Mouse (Mus musculus): Measurements from ENCODE around the gene Catip. TPM values are rescaled to one million over a fixed set of nuclear protein-coding genes. Genes with fewer than 3 reads are reported as not detected.

Gene Catip
- polyA plus RNA-seq, 1 experiment from 2014 or later, result 2.8 TPM

DNA sequence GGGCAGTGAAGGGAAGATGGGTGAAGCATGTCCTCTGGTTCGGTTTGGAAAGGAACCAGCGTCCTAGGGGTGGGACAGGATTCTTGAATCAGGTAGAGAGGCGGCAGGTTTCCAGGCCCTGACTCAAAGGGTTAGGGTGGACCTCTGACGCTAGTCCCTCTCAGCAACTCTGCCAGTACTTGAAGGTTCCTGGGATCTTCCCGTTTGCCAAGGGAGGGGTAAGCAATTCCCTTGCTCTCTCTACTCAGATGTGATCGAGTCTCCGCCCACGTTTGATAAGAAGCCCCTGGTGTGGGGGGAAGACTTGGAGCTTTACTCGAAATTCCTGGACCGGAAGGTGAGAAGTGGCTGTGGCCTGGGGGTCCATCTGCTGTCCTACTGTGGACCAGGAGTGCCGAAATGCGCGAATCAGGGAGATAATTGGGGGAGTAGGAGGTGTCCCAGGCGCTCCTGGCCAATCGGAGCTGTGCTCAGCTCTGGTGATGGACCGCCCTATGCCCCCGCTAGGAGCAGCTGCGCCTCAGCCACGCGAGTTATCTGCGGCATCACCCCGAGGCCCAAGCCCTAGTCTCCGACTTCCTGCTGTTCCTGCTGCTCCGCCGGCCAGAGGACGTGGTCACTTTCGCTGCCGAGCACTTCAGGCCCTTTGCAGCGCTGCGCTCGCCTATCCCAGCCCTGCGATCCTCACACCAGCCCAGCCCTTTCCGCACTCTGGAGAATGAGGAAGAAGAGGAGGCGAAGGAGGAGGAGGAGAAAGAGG is 6.2 kb downstream of the Catip start:
- WGBS, result 16% methylated on average over 34 of the region's 34 CpGs

DNA sequence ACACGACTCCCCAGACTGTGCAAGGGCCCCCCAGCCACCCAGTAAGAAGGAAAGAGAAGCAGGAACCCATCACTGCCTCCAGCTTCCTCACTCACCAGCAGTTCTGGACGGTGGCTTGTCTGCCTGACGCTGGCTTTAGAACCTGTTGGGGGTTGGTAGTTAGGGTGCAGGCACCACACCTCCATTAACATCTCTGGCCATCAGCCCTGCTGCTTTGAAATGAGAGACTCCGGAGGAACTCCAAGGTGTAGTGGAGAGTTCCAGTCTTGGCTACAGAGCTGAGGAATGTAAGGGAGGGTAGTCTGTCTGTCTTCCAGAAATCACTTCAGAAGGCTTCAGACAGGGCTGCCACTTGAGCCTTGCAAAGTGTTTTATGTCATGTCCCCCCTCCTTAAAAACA is 8.1 kb downstream of the Catip start:
- ATAC-seq (ENCODE audit: insufficient number of reproducible peaks, low FRiP score, low TSS enrichment, low read depth), result no peak
- Histone ChIP-seq H3K36me3 (no peaks in the 10 kb centered on the region), H3K4me3 (replicated peaks) (no peak overlapping the region), H3K27ac (replicated peaks) (no peak overlapping the region), H3K4me2 (replicated peaks) (no peak overlapping the region), H3K4me1 (peaks cover 6% of the 10 kb centered on the region; the same call in 1 of the 2 replicates), H3K9me3 (replicated peaks) (no peaks in the 10 kb centered on the region), H3K9ac (no peak overlapping the region), H3K27me3 (no peaks in the 10 kb centered on the region)
- WGBS, result 50% methylated on average over 4 of the region's 4 CpGs

More for the DNA sequence above, 6.2 kb downstream of the Catip start:
- peak overlapping the region; percentile 31 for H3K4me3 ChIP-seq (replicated peaks)
- no peaks in the 10 kb centered on the region for H3K9me3 ChIP-seq (replicated peaks)
- H3K36me3 ChIP-seq, result no peaks in the 10 kb centered on the region
- H3K4me2 ChIP-seq (replicated peaks), result peak overlapping the region; percentile 54
- H3K27ac ChIP-seq (replicated peaks), result no peak overlapping the region
- peaks cover 6% of the 10 kb centered on the region for H3K4me1 ChIP-seq
- H3K27me3 ChIP-seq, result no peaks in the 10 kb centered on the region
- no peak overlapping the region; the same call in 1 of the 2 replicates for H3K9ac ChIP-seq
- peak; percentile 81 for ATAC-seq (ENCODE audit: insufficient number of reproducible peaks, low FRiP score, low TSS enrichment, low read depth)

GRCm38 (mm10) chr1:74373372-74373771 is 11.5 kb downstream of the Catip start:
- H3K4me1 ChIP-seq, result peaks cover under 1% of the 10 kb centered on the region; the same call in 1 of the 2 replicates
- WGBS, result 54% methylated on average over 4 of the region's 4 CpGs
- no peak overlapping the region for H3K9ac ChIP-seq
- no peaks in the 10 kb centered on the region for H3K27me3 ChIP-seq
- ATAC-seq (ENCODE audit: insufficient number of reproducible peaks, low FRiP score, low TSS enrichment, low read depth), result no peak
- H3K36me3 ChIP-seq, result no peaks in the 10 kb centered on the region
- no peak overlapping the region for H3K27ac ChIP-seq (replicated peaks)
- no peak overlapping the region for H3K4me3 ChIP-seq (replicated peaks)
- H3K9me3 ChIP-seq (replicated peaks), result no peaks in the 10 kb centered on the region
- H3K4me2 ChIP-seq (replicated peaks), result no peak overlapping the region

- no peak within 1 kb of the TSS for H3K27ac ChIP-seq (replicated peaks)
- no peak for ATAC-seq (ENCODE audit: insufficient number of reproducible peaks, low FRiP score, low TSS enrichment, low read depth)
Measured at GRCm38 (mm10) chr1:74374980-74375379, 13.1 kb downstream of the Catip start, which contains the start of gene Slc11a1. Slc11a1 (plus strand) TSS chr1:74375195.

GRCm38 (mm10) chr1:74375561-74375960 is 13.7 kb downstream of the Catip start:
- H3K9me3 ChIP-seq (replicated peaks), result no peaks in the 10 kb centered on the region

More at GRCm38 (mm10) chr1:74374980-74375379, 13.1 kb downstream of the Catip start, which contains the start of gene Slc11a1:
- no peaks in the 10 kb centered on the region for H3K4me1 ChIP-seq
- no peak within 1 kb of the TSS for H3K4me2 ChIP-seq (replicated peaks)
- H3K4me3 ChIP-seq (replicated peaks), result no peak within 1 kb of the TSS
- no peaks in the 10 kb centered on the region for H3K36me3 ChIP-seq
- no peaks in the 10 kb centered on the region for H3K9me3 ChIP-seq (replicated peaks)
- WGBS, result 71% methylated on average over 8 of the region's 8 CpGs
- H3K9ac ChIP-seq, result no peak within 1 kb of the TSS
- H3K27me3 ChIP-seq, result no peaks in the 10 kb centered on the region

DNA sequence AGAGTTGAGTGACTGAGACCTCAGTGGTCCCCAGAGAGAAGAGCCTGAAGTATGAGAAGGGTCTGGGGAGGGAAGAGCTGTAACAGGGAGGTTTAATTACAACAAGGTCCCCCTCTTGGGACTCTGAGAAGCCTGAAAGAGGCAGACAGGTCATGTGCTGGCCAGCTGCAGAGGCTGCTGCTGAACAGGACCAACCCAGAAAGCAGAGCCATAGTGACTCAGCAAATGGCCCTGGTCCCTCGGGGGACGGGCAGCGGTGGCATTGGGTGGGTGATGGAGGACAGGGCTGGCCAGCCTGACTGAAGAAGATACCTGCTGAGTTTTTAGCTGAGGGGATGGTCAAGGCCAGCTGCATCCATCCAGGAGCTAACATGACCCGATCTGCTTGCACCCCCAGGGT is 14.5 kb downstream of the Catip start:
- no peaks in the 10 kb centered on the region for H3K36me3 ChIP-seq
- no peaks in the 10 kb centered on the region for H3K4me1 ChIP-seq
- no peak overlapping the region for H3K27ac ChIP-seq (replicated peaks)
- no peaks in the 10 kb centered on the region for H3K27me3 ChIP-seq
- H3K4me2 ChIP-seq (replicated peaks), result no peak overlapping the region
- 73% methylated on average over 4 of the region's 4 CpGs for WGBS
- no peaks in the 10 kb centered on the region for H3K9me3 ChIP-seq (replicated peaks)
- ATAC-seq (ENCODE audit: insufficient number of reproducible peaks, low FRiP score, low TSS enrichment, low read depth), result no peak
- no peak overlapping the region for H3K4me3 ChIP-seq (replicated peaks)
- H3K9ac ChIP-seq, result no peak overlapping the region

More at GRCm38 (mm10) chr1:74375561-74375960, 13.7 kb downstream of the Catip start:
- Histone ChIP-seq H3K4me1 (no peaks in the 10 kb centered on the region), H3K9ac (no peak overlapping the region), H3K27ac (replicated peaks) (no peak overlapping the region), H3K4me2 (replicated peaks) (no peak overlapping the region), H3K4me3 (replicated peaks) (no peak overlapping the region), H3K27me3 (no peaks in the 10 kb centered on the region), H3K36me3 (no peaks in the 10 kb centered on the region)
- no peak for ATAC-seq (ENCODE audit: insufficient number of reproducible peaks, low FRiP score, low TSS enrichment, low read depth)
- 77% methylated on average over 10 of the region's 10 CpGs for WGBS

- Histone ChIP-seq H3K9ac (no peak overlapping the region), H3K9me3 (replicated peaks) (no peaks in the 10 kb centered on the region), H3K27ac (replicated peaks) (no peak overlapping the region), H3K4me2 (replicated peaks) (no peak overlapping the region), H3K27me3 (no peaks in the 10 kb centered on the region), H3K36me3 (no peaks in the 10 kb centered on the region), H3K4me3 (replicated peaks) (no peak overlapping the region), H3K4me1 (no peaks in the 10 kb centered on the region)
- WGBS, result 59% methylated on average over 7 of the region's 7 CpGs
- no peak for ATAC-seq (ENCODE audit: insufficient number of reproducible peaks, low FRiP score, low TSS enrichment, low read depth)
Measured at GRCm38 (mm10) chr1:74379058-74379504, 17.2 kb downstream of the Catip start.

- 86% methylated on average over 5 of the region's 5 CpGs for WGBS
- Histone ChIP-seq H3K9me3 (replicated peaks) (no peaks in the 10 kb centered on the region), H3K27ac (replicated peaks) (no peak overlapping the region), H3K27me3 (no peaks in the 10 kb centered on the region), H3K4me1 (no peaks in the 10 kb centered on the region), H3K4me3 (replicated peaks) (no peak overlapping the region), H3K4me2 (replicated peaks) (no peak overlapping the region), H3K9ac (no peak overlapping the region), H3K36me3 (no peaks in the 10 kb centered on the region)
- ATAC-seq (ENCODE audit: insufficient number of reproducible peaks, low FRiP score, low TSS enrichment, low read depth), result no peak
Measured at GRCm38 (mm10) chr1:74380484-74380883, 18.6 kb downstream of the Catip start.

DNA sequence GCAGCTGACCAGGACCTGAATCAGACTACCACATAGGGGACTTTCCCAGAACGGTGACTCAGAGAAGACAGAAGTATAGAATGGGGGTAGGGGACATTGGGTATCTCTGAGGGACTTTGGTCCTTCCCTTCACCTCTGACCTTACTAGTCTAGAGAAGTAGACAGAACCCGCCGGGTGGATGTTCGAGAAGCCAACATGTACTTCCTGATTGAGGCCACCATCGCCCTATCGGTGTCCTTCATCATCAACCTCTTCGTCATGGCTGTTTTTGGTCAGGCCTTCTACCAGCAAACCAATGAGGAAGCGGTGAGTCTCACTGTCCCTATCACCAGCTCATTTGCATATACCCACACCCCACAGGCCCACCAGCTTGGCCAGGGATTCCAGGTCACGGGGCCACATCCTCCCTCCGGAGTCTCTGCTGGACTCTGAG is 19.7 kb downstream of the Catip start:
- 0 out of 2 replicates have a peak, but pooled peaks cover 3% of the 10 kb centered on the region for H3K4me1 ChIP-seq
- ATAC-seq (ENCODE audit: insufficient number of reproducible peaks, low FRiP score, low TSS enrichment, low read depth), result no peak
- 89% methylated on average over 10 of the region's 10 CpGs for WGBS
- H3K9me3 ChIP-seq (replicated peaks), result no peaks in the 10 kb centered on the region
- no peaks in the 10 kb centered on the region for H3K36me3 ChIP-seq
- H3K9ac ChIP-seq, result no peak overlapping the region
- H3K4me3 ChIP-seq (replicated peaks), result no peak overlapping the region
- no peaks in the 10 kb centered on the region for H3K27me3 ChIP-seq
- H3K27ac ChIP-seq (replicated peaks), result no peak overlapping the region
- no peak overlapping the region for H3K4me2 ChIP-seq (replicated peaks)

- no peak for ATAC-seq (ENCODE audit: insufficient number of reproducible peaks, low FRiP score, low TSS enrichment, low read depth)
- 86% methylated on average over 13 of the region's 13 CpGs for WGBS
Measured at GRCm38 (mm10) chr1:74383385-74383784, 21.5 kb downstream of the Catip start.

DNA sequence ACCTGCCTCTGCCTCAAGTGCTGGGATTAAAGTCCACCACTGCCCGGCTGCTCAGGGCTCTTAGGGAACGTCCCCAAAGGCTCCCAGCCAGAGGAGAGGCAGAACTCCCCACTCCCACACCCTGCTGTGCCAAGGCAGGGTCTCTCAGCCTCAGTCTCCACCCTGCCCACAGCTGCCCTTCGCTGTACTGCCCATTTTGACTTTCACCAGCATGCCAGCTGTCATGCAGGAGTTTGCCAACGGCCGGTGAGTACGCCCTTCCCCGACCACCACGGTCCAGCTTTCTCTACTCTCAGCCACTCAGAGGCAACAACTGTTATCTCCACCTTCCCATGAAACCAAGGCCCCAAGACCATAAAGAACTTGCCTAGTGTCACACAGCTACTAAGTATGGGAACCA is 22.6 kb downstream of the Catip start:
- no peak overlapping the region for H3K4me3 ChIP-seq (replicated peaks)
- H3K36me3 ChIP-seq, result no peaks in the 10 kb centered on the region
- H3K4me1 ChIP-seq, result peaks cover 24% of the 10 kb centered on the region
- WGBS, result 78% methylated on average over 8 of the region's 8 CpGs
- no peak overlapping the region for H3K9ac ChIP-seq
- no peaks in the 10 kb centered on the region for H3K9me3 ChIP-seq (replicated peaks)
- H3K27ac ChIP-seq (replicated peaks), result no peak overlapping the region
- ATAC-seq (ENCODE audit: insufficient number of reproducible peaks, low FRiP score, low TSS enrichment, low read depth), result no peak
- H3K4me2 ChIP-seq (replicated peaks), result no peak overlapping the region
- no peaks in the 10 kb centered on the region for H3K27me3 ChIP-seq

More at GRCm38 (mm10) chr1:74383385-74383784, 21.5 kb downstream of the Catip start:
- Histone ChIP-seq H3K27me3 (no peaks in the 10 kb centered on the region), H3K4me3 (replicated peaks) (no peak overlapping the region), H3K4me2 (replicated peaks) (no peak overlapping the region), H3K4me1 (peaks cover 16% of the 10 kb centered on the region), H3K9ac (no peak overlapping the region), H3K27ac (replicated peaks) (no peak overlapping the region), H3K9me3 (replicated peaks) (no peaks in the 10 kb centered on the region), H3K36me3 (no peaks in the 10 kb centered on the region)

All from embryonic facial prominence, embryonic 15.5 days (tissue).